ENCODE assay signal across 26 mouse cellular contexts in genomic region chr15:7493126-7493669, GRCm38 (mm10).
A peak's percentile ranks its signal among the peaks of the same experiment; 100 is the strongest.
DNase-seq lines count a peak whose midpoint lies in the region; ATAC-seq lines count a peak whose summit lies in the region.
"Had no signal": no experiment of that assay in that cellular context is flagged by ENCODE, and none has a peak within 500 bp of the region (broad histone marks: within the 10 kb centered on the region; RNA-seq: fewer than 3 reads in every experiment).

No protein-coding gene starts in this region.

- no peaks in the 10 kb centered on the region for H3K4me1 ChIP-seq in heart, embryonic 11.5 days (ENCODE audit: control insufficient read depth, insufficient read depth, low read length)
- H3K4me1 ChIP-seq: embryonic facial prominence, embryonic 12.5 days; forebrain, embryonic 15.5 days; lung, embryonic 15.5 days; midbrain, embryonic 15.5 days had no signal

- no peak overlapping the region for H3K27ac ChIP-seq in heart, embryonic 11.5 days (ENCODE audit: low read depth, low read length)
- H3K27ac ChIP-seq: embryonic facial prominence, embryonic 12.5 days; forebrain, embryonic 10.5 days; forebrain, embryonic 15.5 days; lung, embryonic 15.5 days; midbrain, embryonic 10.5 days; midbrain, embryonic 15.5 days had no signal

- no peak overlapping the region for H3K4me2 ChIP-seq in heart, embryonic 11.5 days
- H3K4me2 ChIP-seq: embryonic facial prominence, embryonic 12.5 days; forebrain, embryonic 15.5 days; liver, embryonic 11.5 days; lung, embryonic 15.5 days; midbrain, embryonic 15.5 days had no signal

- no peak overlapping the region for H3K4me3 ChIP-seq in heart, embryonic 11.5 days (ENCODE audit: low read depth, low read length)
- H3K4me3 ChIP-seq: embryonic facial prominence, embryonic 12.5 days; forebrain, embryonic 10.5 days; forebrain, embryonic 15.5 days; lung, embryonic 15.5 days; midbrain, embryonic 10.5 days; midbrain, embryonic 15.5 days had no signal

- DNase-seq in heart, adult 11 months: peak; percentile 83
- peak; percentile 10 for DNase-seq in ovary, adult 18-20 months (ENCODE audit: low spot score)
- DNase-seq in ovary, postnatal 10 days (ENCODE audit: low spot score): no peak
- DNase-seq in fibroblast of lung, adult 2 months (ENCODE audit: low read depth): peak; percentile 4
- peak; percentile 36 for DNase-seq in testis, postnatal 14 days (ENCODE audit: low spot score)
- DNase-seq in frontal cortex, postnatal 36 days (ENCODE audit: low spot score in 2 of 2): no peak
- DNase-seq in spleen, postnatal 14 days (ENCODE audit: low spot score in 2 of 2): no peak
- DNase-seq: adrenal gland, adult 2 months; adrenal gland, postnatal 36 days; cerebellum, adult 2 months; cerebellum, postnatal 36 days; embryo, embryonic 11 days; heart, postnatal 14 days; kidney, adult 18-20 months; kidney, postnatal 4 days; thymus, postnatal 14 days had no signal

- H3K9me3 ChIP-seq in heart, embryonic 11.5 days (replicated peaks; ENCODE audit: control insufficient read depth, low read length): no peaks in the 10 kb centered on the region
- H3K9me3 ChIP-seq: embryonic facial prominence, embryonic 12.5 days; forebrain, embryonic 10.5 days; forebrain, embryonic 15.5 days; lung, embryonic 15.5 days; midbrain, embryonic 10.5 days; midbrain, embryonic 15.5 days had no signal

- no peak overlapping the region for H3K9ac ChIP-seq in heart, embryonic 11.5 days (ENCODE audit: low read depth, low read length)
- H3K9ac ChIP-seq: embryonic facial prominence, embryonic 12.5 days; forebrain, embryonic 15.5 days; lung, embryonic 15.5 days; midbrain, embryonic 15.5 days had no signal

- H3K36me3 ChIP-seq in heart, embryonic 11.5 days (ENCODE audit: control insufficient read depth, insufficient read depth, low read length): no peaks in the 10 kb centered on the region
- H3K36me3 ChIP-seq: embryonic facial prominence, embryonic 12.5 days; forebrain, embryonic 10.5 days; forebrain, embryonic 15.5 days; lung, embryonic 15.5 days; midbrain, embryonic 10.5 days; midbrain, embryonic 15.5 days had no signal

- 63% methylated on average over 10 of the region's 10 CpGs for WGBS in heart, embryonic 11.5 days (ENCODE audit: insufficient replicate concordance)

- no peak for ATAC-seq in heart, embryonic 11.5 days (replicated peaks; ENCODE audit: insufficient number of reproducible peaks, low FRiP score, low TSS enrichment)
- ATAC-seq: activated CD4-positive, CD25-positive, alpha-beta regulatory T cell, adult 4 months; forebrain, embryonic 15.5 days; hindbrain, embryonic 16.5 days; midbrain, embryonic 15.5 days had no signal

- H3K27me3 ChIP-seq in heart, embryonic 11.5 days (ENCODE audit: control insufficient read depth, insufficient read depth, low read length): no peaks in the 10 kb centered on the region
- H3K27me3 ChIP-seq: embryonic facial prominence, embryonic 12.5 days; forebrain, embryonic 15.5 days; lung, embryonic 15.5 days; midbrain, embryonic 15.5 days had no signal

Comparison
In these comparisons a context has a peak if more than half of its experiments do, and no peak if none do; other contexts are left out.
1. DNase-seq: peak in heart, adult 11 months (single experiment), ovary, adult 18-20 months (single experiment), fibroblast of lung, adult 2 months (single experiment) and testis, postnatal 14 days (single experiment); none in ovary, postnatal 10 days (single experiment), frontal cortex, postnatal 36 days (0 of 2) and spleen, postnatal 14 days (0 of 2).